15 mouse cellular contexts compared by ENCODE assay signal in genomic region chr6:88690211-88690610, GRCm38 (mm10). TPM values are rescaled to one million over a fixed set of nuclear protein-coding genes. Genes with fewer than 3 reads are reported as not detected.
DNase-seq lines count a peak whose midpoint lies in the region; TF ChIP-seq lines count a peak whose summit lies in the region.
"Had no signal": no experiment of that assay in that cellular context is flagged by ENCODE, and none has a peak within 500 bp of the region (broad histone marks: within the 10 kb centered on the region; RNA-seq: fewer than 3 reads in every experiment).

No protein-coding gene starts in this region.

- H3K4me3 ChIP-seq in MEL (ENCODE audit: control insufficient read depth in 1 of 2, insufficient read depth in 1 of 2, low read depth in 2 of 2, low read length in 2 of 2): no peak overlapping the region
- H3K4me3 ChIP-seq: forebrain, embryonic 10.5 days; heart, embryonic 10.5 days; limb, embryonic 13.5 days; midbrain, embryonic 10.5 days had no signal

- H3K79me2 ChIP-seq in MEL (ENCODE audit: control insufficient read depth, insufficient read depth, low read length, poor library complexity): no peaks in the 10 kb centered on the region

- no peak overlapping the region for H3K27ac ChIP-seq in MEL (ENCODE audit: control insufficient read depth, low read depth, low read length)
- H3K27ac ChIP-seq: forebrain, embryonic 10.5 days; heart, embryonic 10.5 days; limb, embryonic 13.5 days; midbrain, embryonic 10.5 days had no signal

- H3K4me1 ChIP-seq in MEL (ENCODE audit: control insufficient read depth in 1 of 2, insufficient read depth in 2 of 2, low read length in 2 of 2): no peaks in the 10 kb centered on the region
- H3K4me1 ChIP-seq: forebrain, embryonic 10.5 days; heart, embryonic 10.5 days; limb, embryonic 13.5 days; midbrain, embryonic 10.5 days had no signal

- TF ChIP-seq POLR2A in MEL (IDR thresholded peaks at IDR 0.05; ENCODE audit: control insufficient read depth in 1 of 2, insufficient read depth in 1 of 2, low read depth in 1 of 2, low read length in 2 of 2, poor library complexity in 1 of 2): no peak

- peaks cover 3 to 5% of the 10 kb centered on the region in 2 experiments for H3K27me3 ChIP-seq in MEL (ENCODE audit: control insufficient read depth in 1 of 2, insufficient read depth in 2 of 2, low read length in 2 of 2)
- H3K27me3 ChIP-seq: limb, embryonic 13.5 days had no signal

- no peaks in the 10 kb centered on the region for H3K9me3 ChIP-seq in MEL (replicated peaks; ENCODE audit: insufficient read depth, low read length)
- H3K9me3 ChIP-seq: forebrain, embryonic 10.5 days; heart, embryonic 10.5 days; midbrain, embryonic 10.5 days had no signal

- DNase-seq in kidney, postnatal 14 days: peak; percentile 10
- DNase-seq in kidney, adult 11 months: no peak
- DNase-seq in ES-CJ7 (ENCODE audit: low read depth, low spot score) (peak; percentile 12), MEL (ENCODE audit: low read depth, low spot score) (peak; percentile 2)
- peak; percentile 16 for DNase-seq in lung, postnatal 10 days
- no peak for DNase-seq in B cell, adult 2 months
- no peak for DNase-seq in embryo, embryonic 9.5 days (ENCODE audit: extremely low spot score)
- DNase-seq: cerebellum, adult 9-10 months; embryo, embryonic 11 days; right cerebral cortex, postnatal 4 days had no signal

- no peak for TF ChIP-seq EP300 in MEL (IDR thresholded peaks at IDR 0.05; ENCODE audit: low read depth in 1 of 2, low read length in 2 of 2)

- H3K36me3 ChIP-seq in MEL (ENCODE audit: control insufficient read depth in 1 of 2, insufficient read depth in 2 of 2, low read length in 2 of 2): no peaks in the 10 kb centered on the region
- H3K36me3 ChIP-seq: forebrain, embryonic 10.5 days; heart, embryonic 10.5 days; limb, embryonic 13.5 days; midbrain, embryonic 10.5 days had no signal

- H3K9ac ChIP-seq in MEL (ENCODE audit: control insufficient read depth, low read depth, low read length, poor library complexity, severe bottlenecking): no peak overlapping the region
- H3K9ac ChIP-seq: limb, embryonic 13.5 days had no signal

- TF ChIP-seq CTCF in MEL (IDR thresholded peaks at IDR 0.05 in 2 of 3, conservative IDR thresholded peaks at IDR 0.05 in 1 of 3; ENCODE audit: control insufficient read depth in 1 of 3, insufficient read depth in 1 of 3, low read depth in 2 of 3, low read length in 3 of 3, poor library complexity in 1 of 3, severe bottlenecking in 1 of 3): no peak

- TF ChIP-seq RAD21 in MEL (IDR thresholded peaks at IDR 0.05; ENCODE audit: low read depth, low read length): no peak

TF ChIP-seq in MEL, 35 proteins besides CTCF, POLR2A, EP300 and RAD21:
- no peak for TF ChIP-seq GATA1 (IDR thresholded peaks at IDR 0.05; ENCODE audit: low read depth, low read length)

RNA-seq across cellular contexts. Expression of gene Mgll, which starts 34.0 kb away (rescaled TPM):
- not detected in 2 replicates for total RNA-seq in MEL (2012; rRNA removed)
- not detected for polyA plus RNA-seq in MEL (2012; ENCODE audit: insufficient read depth in 1 of 2, insufficient read length in 2 of 2, low read depth in 1 of 2, low replicate concordance in 2 of 2, missing spikeins in 1 of 2)

RNA-seq across cellular contexts. Expression of gene Kbtbd12, which starts 52.5 kb away (rescaled TPM):
- 0.04 and 0.07 TPM in 2 replicates for total RNA-seq in MEL (2012; rRNA removed)
- polyA plus RNA-seq in MEL (2012; ENCODE audit: insufficient read depth in 1 of 2, insufficient read length in 2 of 2, low read depth in 1 of 2, low replicate concordance in 2 of 2, missing spikeins in 1 of 2): not detected
- polyA plus RNA-seq: inflammation-experienced regulatory T-cells, adult 6 months; midbrain, embryonic 10.5 days had no signal

Comparison
In these comparisons a context has a peak if more than half of its experiments do, and no peak if none do; other contexts are left out.
1. DNase-seq: peak in kidney, postnatal 14 days (single experiment), ES-CJ7 (single experiment), MEL (single experiment) and lung, postnatal 10 days (single experiment); none in kidney, adult 11 months (single experiment), B cell, adult 2 months (0 of 2) and embryo, embryonic 9.5 days (single experiment).